Mouse (Mus musculus) lung, embryonic 15.5 days (tissue): ENCODE measurements around the gene Caskin2. TPM values are rescaled to one million over a fixed set of nuclear protein-coding genes. Genes with fewer than 3 reads are reported as not detected.

Experiments
- ATAC-seq: fragments of 200-750 bp; cut with Nextera tagmentation; 2 replicates; pipeline ENCODE4 v1.8.0; 2017; ENCODE audit warnings: moderate number of reproducible peaks, borderline replicate concordance; ENCODE audit not compliant: low FRiP score, low TSS enrichment; ENCODE audit errors: extremely low read depth
- H3K27ac ChIP-seq: fragments of 300-500 bp; sonication (generic); 2 replicates; pipeline ENCODE4 v1.5.1; 2015; ENCODE audit warnings: moderate library complexity, mild to moderate bottlenecking, inconsistent platforms
- H3K27me3 ChIP-seq: fragments of 300-500 bp; sonication (generic); 2 replicates; pipeline ENCODE4 v1.6.1; 2015; ENCODE audit warnings: inconsistent platforms
- H3K36me3 ChIP-seq: fragments of 300-500 bp; sonication (generic); 2 replicates; pipeline ENCODE4 v1.6.1; 2015; ENCODE audit warnings: inconsistent platforms
- H3K4me1 ChIP-seq: fragments of 300-500 bp; sonication (generic); 2 replicates; pipeline ENCODE4 v1.6.1; 2015; ENCODE audit warnings: inconsistent platforms
- H3K4me2 ChIP-seq: fragments of 300-500 bp; sonication (generic); 2 replicates; pipeline ENCODE4 v1.6.1; 2015; ENCODE audit warnings: inconsistent platforms, mild to moderate bottlenecking, moderate library complexity
- H3K4me3 ChIP-seq: fragments of 300-500 bp; sonication (generic); 2 replicates; pipeline ENCODE4 v1.5.1; 2015; ENCODE audit warnings: mild to moderate bottlenecking, inconsistent platforms
- H3K9ac ChIP-seq: fragments of 300-500 bp; sonication (generic); 2 replicates; pipeline ENCODE4 v1.6.1; 2015; ENCODE audit warnings: inconsistent platforms
- H3K9me3 ChIP-seq: fragments of 300-500 bp; sonication (generic); 2 replicates; pipeline ENCODE4 v1.6.1; 2016; ENCODE audit warnings: inconsistent platforms
- WGBS: fragments of 180-500 bp; shearing (Covaris S2); methylation state at CpG from one replicate; pipeline ENCODE4 v1.1.7; 2015; 5-methylcytosine and 5-hydroxymethylcytosine counted together
- polyA plus RNA-seq: library from polyadenylated mRNA; unstranded; fragments of >200 nt; fragmentation: Nextera tagmentation; extraction: Ambion mirVana; gene quantifications from 2 replicates; pipeline ENCODE4 v1.2.1, GENCODE M21; 2015

The Caskin2 gene
- polyA plus RNA-seq, 1 experiment from 2014 or later = 19.6 TPM

DNA sequence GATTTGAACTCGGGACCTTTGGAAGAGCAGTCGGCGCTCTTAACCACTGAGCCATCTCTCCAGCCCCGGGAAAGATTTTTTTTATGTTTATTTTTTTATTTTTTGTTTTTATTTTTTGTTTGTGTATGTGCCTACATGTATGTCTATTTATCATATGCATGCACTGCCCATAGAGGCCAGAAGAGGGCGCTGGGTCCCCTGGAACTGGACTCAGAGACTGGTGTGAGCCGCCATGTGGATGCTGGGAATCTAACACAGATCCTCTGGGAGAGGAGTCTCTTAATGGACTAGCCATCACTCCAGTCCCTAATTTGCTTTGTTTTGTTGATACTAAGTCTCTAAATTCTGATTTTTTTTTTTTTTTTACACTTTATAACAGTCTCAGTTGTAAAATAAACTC is 27.6 kb upstream of the Caskin2 start:
- H3K36me3 ChIP-seq = peaks cover 13% of the 10 kb centered on the region
- no peak for ATAC-seq
- H3K27ac ChIP-seq = peak overlapping the region; percentile 92
- peaks cover 72% of the 10 kb centered on the region for H3K4me1 ChIP-seq
- H3K4me2 ChIP-seq = no peak overlapping the region
- H3K9ac ChIP-seq = no peak overlapping the region
- no peak overlapping the region for H3K4me3 ChIP-seq
- H3K27me3 ChIP-seq = no peaks in the 10 kb centered on the region
- 0 out of 2 replicates have a peak, but pooled peaks cover 4% of the 10 kb centered on the region for H3K9me3 ChIP-seq
- 85% methylated on average over 6 of the region's 6 CpGs for WGBS

GRCm38 (mm10) chr11:115839732-115840131 is 26.3 kb upstream of the Caskin2 start:
- no peaks in the 10 kb centered on the region for H3K9me3 ChIP-seq
- H3K36me3 ChIP-seq = no peaks in the 10 kb centered on the region
- ATAC-seq = no peak
- peaks cover 84% of the 10 kb centered on the region for H3K4me1 ChIP-seq
- no peak overlapping the region for H3K4me2 ChIP-seq
- H3K27ac ChIP-seq = peak overlapping the region; percentile 75
- H3K9ac ChIP-seq = no peak overlapping the region
- no peaks in the 10 kb centered on the region for H3K27me3 ChIP-seq
- H3K4me3 ChIP-seq = no peak overlapping the region
- 50% methylated on average over 3 of the region's 3 CpGs for WGBS

DNA sequence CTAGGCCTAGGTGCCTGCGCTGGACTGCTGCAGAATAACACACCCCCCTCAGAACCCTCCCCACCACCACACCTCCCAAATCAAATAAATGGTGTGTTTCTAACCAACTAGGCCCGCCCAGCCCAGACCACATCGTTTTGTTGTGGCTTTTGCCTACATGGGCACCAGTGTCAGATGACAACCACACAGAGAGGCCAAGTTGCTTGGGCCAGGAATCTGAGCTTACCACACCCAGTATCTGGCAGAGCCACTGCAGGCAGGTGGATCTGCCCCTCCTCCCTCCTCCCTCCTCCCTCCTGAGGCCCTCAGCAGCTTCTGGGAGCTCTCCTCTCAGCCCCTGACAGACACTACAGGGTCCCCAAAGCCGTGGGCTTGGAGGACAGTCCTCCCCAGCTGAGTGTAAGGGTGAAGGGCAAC is 25.5 kb upstream of the Caskin2 start:
- Histone ChIP-seq H3K27me3 (no peaks in the 10 kb centered on the region), H3K4me2 (peak overlapping the region; percentile 1; the same call in 1 of the 2 replicates), H3K9ac (no peak overlapping the region), H3K4me3 (no peak overlapping the region), H3K4me1 (peaks cover 87% of the 10 kb centered on the region), H3K36me3 (no peaks in the 10 kb centered on the region), H3K9me3 (no peaks in the 10 kb centered on the region), H3K27ac (peak overlapping the region; percentile 75)
- WGBS = 36% methylated on average over 4 of the region's 4 CpGs
- no peak for ATAC-seq

DNA sequence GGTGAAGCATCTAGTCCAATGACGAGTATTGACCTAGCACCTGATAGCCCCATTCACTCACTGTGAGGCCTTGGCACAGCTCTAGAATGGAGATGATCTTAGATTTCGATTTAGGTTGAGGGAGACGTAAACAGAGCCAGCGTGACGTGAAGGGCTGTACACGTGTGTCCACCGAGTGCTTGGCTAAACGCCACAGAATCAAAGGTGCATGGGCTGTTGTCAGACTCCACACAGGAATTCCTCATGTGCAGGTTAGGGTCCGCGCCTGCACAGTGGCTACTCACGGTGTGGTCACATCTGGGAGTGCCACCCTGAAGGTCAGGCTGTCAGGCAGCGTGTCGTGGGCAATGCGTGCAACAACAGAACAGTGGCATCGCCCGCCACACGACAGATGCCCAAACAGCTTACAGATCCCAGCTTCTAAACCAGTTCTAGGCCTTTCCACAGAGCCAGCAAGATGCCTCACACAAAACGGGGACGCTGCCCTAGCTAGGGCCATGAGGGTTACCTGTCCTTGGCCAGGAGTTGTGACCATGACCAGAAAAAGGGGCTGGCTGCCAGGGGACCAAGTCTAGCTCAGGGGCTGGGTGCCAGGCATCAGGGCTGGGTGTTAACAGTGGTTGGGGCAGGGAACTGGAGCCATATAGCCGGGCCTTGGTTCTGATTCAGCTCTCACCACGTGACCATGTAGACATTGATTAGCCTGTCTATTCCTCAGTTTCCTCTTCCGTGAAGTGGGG is 24.3 kb upstream of the Caskin2 start:
- no peak for ATAC-seq
- WGBS = 76% methylated on average over 22 of the region's 22 CpGs
- Histone ChIP-seq H3K4me3 (no peak overlapping the region), H3K4me1 (peaks cover 89% of the 10 kb centered on the region), H3K9me3 (no peaks in the 10 kb centered on the region), H3K27ac (peak overlapping the region; percentile 75), H3K27me3 (no peaks in the 10 kb centered on the region), H3K9ac (no peak overlapping the region), H3K36me3 (no peaks in the 10 kb centered on the region), H3K4me2 (no peak overlapping the region)

DNA sequence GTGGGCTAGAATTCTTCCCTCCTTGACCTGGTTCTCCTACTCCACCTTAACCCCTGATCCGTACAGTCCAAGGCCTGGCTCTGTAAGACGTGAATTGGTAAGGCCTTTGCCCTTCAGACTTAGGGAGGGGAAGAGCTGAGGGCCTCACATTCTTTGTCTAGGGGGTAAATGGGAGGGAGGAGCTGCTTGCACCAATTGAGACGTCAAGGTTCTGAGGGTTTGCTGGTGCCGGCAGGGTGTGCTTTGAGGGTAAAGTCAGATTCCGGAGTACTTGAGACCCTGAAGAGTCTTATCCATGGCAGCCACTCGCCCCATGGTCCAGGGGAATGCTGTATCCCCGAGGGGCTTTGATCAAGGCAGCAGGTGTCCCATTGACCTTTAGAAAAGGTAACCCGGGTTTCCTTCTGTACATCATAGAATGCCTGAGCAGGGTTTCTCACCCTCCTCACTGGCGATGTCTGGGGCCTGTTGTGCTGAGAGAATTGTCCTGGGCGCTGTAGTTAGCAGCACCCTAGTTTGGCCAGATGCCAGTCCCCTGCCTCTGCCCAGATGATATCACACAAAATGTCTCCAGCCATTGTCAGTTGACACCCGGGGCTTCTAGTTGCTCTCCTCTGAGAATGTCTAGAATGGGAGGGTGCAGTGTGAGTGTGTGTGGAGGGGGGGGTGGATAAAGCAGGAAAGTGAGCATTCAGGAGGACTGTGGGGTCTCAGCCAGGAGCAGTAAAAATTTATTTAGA is 23.4 kb upstream of the Caskin2 start:
- no peak overlapping the region for H3K4me2 ChIP-seq
- H3K9ac ChIP-seq = no peak overlapping the region
- H3K27ac ChIP-seq = peak overlapping the region; percentile 75
- H3K27me3 ChIP-seq = no peaks in the 10 kb centered on the region
- peak; percentile 23 for ATAC-seq
- H3K9me3 ChIP-seq = no peaks in the 10 kb centered on the region
- no peak overlapping the region for H3K4me3 ChIP-seq
- 41% methylated on average over 11 of the region's 11 CpGs for WGBS
- H3K4me1 ChIP-seq = peaks cover 89% of the 10 kb centered on the region
- no peaks in the 10 kb centered on the region for H3K36me3 ChIP-seq

DNA sequence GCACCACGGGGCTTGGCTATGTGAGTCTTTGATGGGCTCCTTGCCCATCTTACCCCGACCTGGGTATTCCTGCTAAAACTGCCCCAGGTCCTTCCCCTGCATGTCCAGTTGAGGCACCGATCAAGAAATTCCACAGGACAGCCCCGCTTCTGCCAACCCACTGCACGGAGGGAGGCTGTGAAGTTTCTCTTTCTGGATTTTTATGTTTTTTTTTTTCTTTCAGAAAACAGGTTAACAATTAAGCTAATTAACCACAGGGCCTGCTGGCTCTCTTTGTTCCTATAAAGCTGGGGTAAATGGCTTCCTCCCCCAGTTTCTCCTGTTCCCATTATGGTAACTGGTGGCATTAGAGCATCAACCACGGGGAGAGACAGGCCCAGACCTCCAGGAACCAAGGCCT is 20.6 kb upstream of the Caskin2 start:
- Histone ChIP-seq H3K4me1 (peaks cover 95% of the 10 kb centered on the region), H3K9ac (no peak overlapping the region)

DNA sequence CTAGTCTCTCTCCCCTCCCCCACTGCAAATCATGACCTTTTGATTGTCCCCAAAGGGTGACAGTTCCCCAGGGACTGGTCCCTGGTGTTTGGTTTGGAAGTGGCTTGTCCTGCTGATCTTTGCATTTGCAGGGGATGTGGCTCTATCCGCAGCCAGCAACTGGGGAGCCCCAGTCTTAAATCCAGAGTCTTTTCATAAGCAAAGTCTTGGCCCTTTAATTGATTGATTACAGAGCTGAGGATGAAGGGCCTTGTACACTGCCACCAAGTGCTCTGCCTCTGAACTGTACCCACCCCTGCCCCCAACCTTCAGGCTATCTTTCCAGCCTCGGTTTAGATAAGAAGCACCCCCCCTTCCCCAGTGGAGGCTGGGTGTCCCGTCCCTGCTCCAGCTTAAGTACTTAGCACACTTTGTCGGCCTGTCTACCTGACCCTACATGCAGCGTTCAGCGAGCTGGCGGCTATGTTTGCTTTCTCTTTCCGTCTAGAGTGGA is 19.6 kb upstream of the Caskin2 start:
- no peaks in the 10 kb centered on the region for H3K36me3 ChIP-seq
- 16% methylated on average over 8 of the region's 8 CpGs for WGBS
- H3K27ac ChIP-seq = peak overlapping the region; percentile 91
- no peak overlapping the region for H3K4me3 ChIP-seq
- peak overlapping the region; percentile 29 for H3K4me2 ChIP-seq
- ATAC-seq = peak; percentile 20; the same call in 1 of the 2 replicates
- H3K4me1 ChIP-seq = peaks cover 95% of the 10 kb centered on the region
- H3K9ac ChIP-seq = no peak overlapping the region
- H3K27me3 ChIP-seq = no peaks in the 10 kb centered on the region
- no peaks in the 10 kb centered on the region for H3K9me3 ChIP-seq

More for the DNA sequence above, 20.6 kb upstream of the Caskin2 start:
- H3K27ac ChIP-seq = peak overlapping the region; percentile 91
- H3K36me3 ChIP-seq = no peaks in the 10 kb centered on the region
- no peaks in the 10 kb centered on the region for H3K9me3 ChIP-seq
- no peak overlapping the region; the same call in 1 of the 2 replicates for H3K4me2 ChIP-seq
- WGBS = 62% methylated on average over 6 of the region's 6 CpGs
- H3K27me3 ChIP-seq = no peaks in the 10 kb centered on the region
- no peak for ATAC-seq
- H3K4me3 ChIP-seq = no peak overlapping the region

GRCm38 (mm10) chr11:115832523-115832922 is 19.1 kb upstream of the Caskin2 start:
- Histone ChIP-seq H3K9ac (peak overlapping the region; percentile 1; the same call in 1 of the 2 replicates), H3K27ac (peak overlapping the region; percentile 91), H3K27me3 (no peaks in the 10 kb centered on the region), H3K4me2 (peak overlapping the region; percentile 29), H3K36me3 (no peaks in the 10 kb centered on the region), H3K4me1 (peaks cover 95% of the 10 kb centered on the region), H3K4me3 (no peak overlapping the region), H3K9me3 (no peaks in the 10 kb centered on the region)
- no peak for ATAC-seq
- WGBS = 8% methylated on average over 8 of the region's 8 CpGs

DNA sequence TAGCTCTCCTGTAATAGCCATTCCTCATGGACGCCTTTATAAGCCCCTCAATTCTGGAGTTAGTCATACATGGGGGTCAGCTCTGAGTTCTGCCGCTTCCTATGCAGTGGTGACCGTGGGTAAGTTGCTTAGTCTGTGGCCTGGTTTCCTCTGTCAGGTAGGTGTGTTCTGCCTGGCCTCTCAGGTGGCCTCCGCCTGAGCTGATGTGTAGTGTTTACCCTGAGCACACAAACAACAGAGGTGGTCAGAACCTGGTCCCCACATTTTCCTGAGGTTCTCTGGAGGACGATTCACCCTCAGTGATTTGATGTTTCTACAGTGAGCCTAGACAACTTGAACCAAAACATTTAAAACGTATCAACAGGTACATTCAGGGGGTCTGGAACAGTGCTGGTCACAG is 18.6 kb upstream of the Caskin2 start:
- H3K9ac ChIP-seq = peak overlapping the region; percentile 1; the same call in 1 of the 2 replicates

DNA sequence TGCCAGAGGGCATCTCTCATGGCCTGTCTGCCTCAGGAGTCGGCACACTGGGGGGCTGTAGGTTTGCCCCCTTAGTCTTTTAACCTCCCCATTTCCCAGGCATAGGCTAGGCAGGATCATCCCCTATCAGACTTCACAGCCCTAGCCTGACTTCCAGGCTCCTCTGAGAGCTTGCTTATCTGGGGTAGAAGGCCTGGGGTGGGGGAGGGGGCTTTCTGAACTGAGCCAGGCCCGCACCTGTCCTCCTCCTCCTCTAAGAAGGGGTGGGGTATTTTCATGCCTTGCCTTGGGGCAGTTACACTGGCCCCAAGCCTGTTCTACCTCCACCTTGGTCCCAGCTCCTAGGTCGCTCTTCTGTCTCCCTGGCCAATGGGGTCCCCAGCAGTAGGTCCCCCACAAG is 18.1 kb upstream of the Caskin2 start:
- H3K27ac ChIP-seq = peak overlapping the region; percentile 91
- 0 out of 2 replicates have a peak, but pooled peaks have one; percentile 6 for ATAC-seq
- H3K9ac ChIP-seq = no peak overlapping the region
- no peaks in the 10 kb centered on the region for H3K9me3 ChIP-seq
- H3K4me1 ChIP-seq = peaks cover 95% of the 10 kb centered on the region
- WGBS = 34% methylated on average over 3 of the region's 3 CpGs
- no peak overlapping the region for H3K4me3 ChIP-seq
- H3K27me3 ChIP-seq = no peaks in the 10 kb centered on the region
- H3K36me3 ChIP-seq = no peaks in the 10 kb centered on the region
- H3K4me2 ChIP-seq = peak overlapping the region; percentile 29; the same call in 1 of the 2 replicates

More for the DNA sequence above, 18.6 kb upstream of the Caskin2 start:
- WGBS = 50% methylated on average over 6 of the region's 6 CpGs
- Histone ChIP-seq H3K4me3 (no peak overlapping the region), H3K4me1 (peaks cover 95% of the 10 kb centered on the region), H3K4me2 (peak overlapping the region; percentile 29), H3K36me3 (no peaks in the 10 kb centered on the region), H3K9me3 (no peaks in the 10 kb centered on the region), H3K27ac (peak overlapping the region; percentile 91), H3K27me3 (no peaks in the 10 kb centered on the region)
- ATAC-seq = no peak

DNA sequence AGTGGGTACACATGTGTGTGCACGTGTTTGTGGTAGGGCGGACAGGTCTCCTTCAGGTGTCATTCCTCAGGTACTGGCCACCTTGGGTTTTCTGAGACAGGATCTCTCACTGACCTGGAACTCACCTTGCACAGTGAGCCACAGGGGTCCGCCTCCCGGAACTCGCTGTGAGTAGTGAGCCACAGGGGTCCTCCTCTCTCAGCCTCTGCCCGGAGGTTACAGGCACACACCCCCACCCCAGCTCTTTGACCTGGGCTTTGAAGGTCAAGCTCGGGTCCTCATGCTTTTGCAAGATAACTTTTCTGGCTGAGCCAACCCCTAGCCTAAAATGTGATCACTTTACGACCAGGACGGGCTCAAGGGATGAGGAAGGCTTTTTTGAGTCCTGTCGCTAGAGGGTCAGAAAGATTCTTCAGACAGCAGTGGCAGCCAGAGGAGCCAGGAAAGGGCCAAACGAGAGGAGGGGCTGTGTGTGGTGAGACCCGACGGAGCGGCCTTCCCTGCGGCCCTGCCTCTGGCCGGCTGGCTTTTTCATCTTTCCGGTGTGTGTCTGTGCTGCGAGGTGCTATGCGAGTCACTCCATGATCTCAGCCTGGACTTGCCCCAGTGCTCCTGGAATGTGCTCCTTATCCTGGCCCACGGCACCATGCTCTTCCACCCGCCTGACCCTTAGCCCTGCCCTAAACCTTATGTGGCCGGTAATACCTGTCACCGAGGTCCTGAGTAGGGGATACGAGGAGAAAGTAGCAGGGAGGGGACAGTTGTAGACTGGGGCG is 17.3 kb upstream of the Caskin2 start:
- ATAC-seq = 0 out of 2 replicates have a peak, but pooled peaks have one; percentile 7
- peak overlapping the region; percentile 13; the same call in 1 of the 2 replicates for H3K4me2 ChIP-seq
- peaks cover 5% of the 10 kb centered on the region; the same call in 1 of the 2 replicates for H3K27me3 ChIP-seq
- no peak overlapping the region for H3K4me3 ChIP-seq
- no peaks in the 10 kb centered on the region for H3K36me3 ChIP-seq
- H3K9ac ChIP-seq = no peak overlapping the region
- H3K27ac ChIP-seq = peak overlapping the region; percentile 91
- WGBS = 30% methylated on average over 25 of the region's 25 CpGs
- peaks cover 95% of the 10 kb centered on the region for H3K4me1 ChIP-seq
- no peaks in the 10 kb centered on the region for H3K9me3 ChIP-seq
